Mouse (Mus musculus) CH12.LX (cell line): ENCODE data around the gene Kifc5b. TPM values are rescaled to one million over a fixed set of nuclear protein-coding genes. Genes with fewer than 3 reads are reported as not detected.

ENCODE experiments used
- DNase-seq: peaks from one replicate; pipeline ENCODE4 v3.0.0-alpha.2; 2013; ENCODE audit errors: extremely low read depth
- H3K27ac ChIP-seq: 2 replicates; pipeline ENCODE4 v1.5.1; 2012; ENCODE audit warnings: low read depth, mild to moderate bottlenecking, control low read depth, moderate library complexity; ENCODE audit not compliant: insufficient read depth
- H3K27me3 ChIP-seq: replicated peaks from 2 replicates; pipeline ENCODE3; 2012; ENCODE audit warnings: inconsistent platforms
- H3K36me3 ChIP-seq, 2 experiments: replicated peaks in 1 of 2; 2 replicates each; pipeline versions ENCODE3 to v1.6.1; 2012; ENCODE audit warnings: inconsistent platforms in 1 of 2, low read length in 1 of 2, mild to moderate bottlenecking in 1 of 2, mixed read lengths in 1 of 2, moderate library complexity in 1 of 2; ENCODE audit not compliant: control insufficient read depth in 1 of 2, insufficient read depth in 1 of 2
- H3K4me1 ChIP-seq, 2 experiments: 2 replicates each; pipeline ENCODE4 v1.6.1; 2012; ENCODE audit warnings: inconsistent platforms in 1 of 2, moderate library complexity in 1 of 2; ENCODE audit not compliant: insufficient read depth in 2 of 2, control insufficient read depth in 1 of 2
- H3K4me2 ChIP-seq: 2 replicates; pipeline ENCODE4 v1.6.1; 2012; ENCODE audit warnings: low read depth, mild to moderate bottlenecking, control low read depth; ENCODE audit not compliant: poor library complexity, insufficient read depth, severe bottlenecking
- H3K4me3 ChIP-seq, 3 experiments: fragments of 150-350 bp in 1 of 3; sonication (generic) in 1 of 3; replicated peaks in 1 of 3; 2 replicates each; pipeline versions ENCODE3 to v1.5.1; 2011 to 2012; ENCODE audit warnings: low read depth in 2 of 3, low read length in 2 of 3, mild to moderate bottlenecking in 2 of 3, moderate library complexity in 2 of 3, control low read depth in 1 of 3, improper control_type of control experiment in 1 of 3, inconsistent platforms in 1 of 3, mixed read lengths in 1 of 3; ENCODE audit not compliant: poor library complexity in 1 of 3
- H3K79me2 ChIP-seq: replicated peaks from 2 replicates; pipeline ENCODE4 v1.6.1; 2012; ENCODE audit warnings: mild to moderate bottlenecking, moderate library complexity; ENCODE audit not compliant: control insufficient read depth, poor library complexity, insufficient read depth, severe bottlenecking; ENCODE audit errors: extremely low read depth
- H3K9ac ChIP-seq: 2 replicates; pipeline ENCODE4 v1.6.1; 2012; ENCODE audit warnings: low read depth, mild to moderate bottlenecking, control low read depth, moderate library complexity; ENCODE audit not compliant: insufficient read depth
- H3K9me3 ChIP-seq: replicated peaks from 2 replicates; pipeline ENCODE3; 2012; ENCODE audit warnings: low read length, inconsistent platforms, mixed read lengths
- CHD1 ChIP-seq: IDR thresholded peaks from 2 replicates; pipeline ENCODE4 v1.6.1; 2012; ENCODE audit warnings: low read depth, low read length, improper control_type of control experiment, inconsistent platforms
- E2F4 ChIP-seq: IDR thresholded peaks from 2 replicates; pipeline ENCODE4 v1.6.1; 2011; ENCODE audit warnings: low read depth, low read length, improper control_type of control experiment; ENCODE audit not compliant: insufficient replicate concordance
- ELF1 ChIP-seq: IDR thresholded peaks from 2 replicates; pipeline ENCODE4 v1.6.1; 2014; ENCODE audit warnings: low read depth, mild to moderate bottlenecking, inconsistent platforms, low read length, improper control_type of control experiment
- EP300 ChIP-seq: IDR thresholded peaks from 2 replicates; pipeline ENCODE4 v1.6.1; 2011; ENCODE audit warnings: low read length, improper control_type of control experiment
- ETS1 ChIP-seq: conservative IDR thresholded peaks from 2 replicates; pipeline ENCODE4 v1.6.1; 2012; ENCODE audit warnings: low read depth, mild to moderate bottlenecking, inconsistent platforms, low read length, improper control_type of control experiment, moderate library complexity
- IRF4 ChIP-seq: IDR thresholded peaks from 2 replicates; pipeline ENCODE4 v1.6.1; 2014; ENCODE audit warnings: low read depth, mild to moderate bottlenecking, inconsistent platforms, low read length, improper control_type of control experiment
- JUND ChIP-seq: conservative IDR thresholded peaks from 2 replicates; pipeline ENCODE4 v1.6.1; 2011; ENCODE audit warnings: low read depth, low read length, improper control_type of control experiment
- MAFK ChIP-seq: IDR thresholded peaks from 2 replicates; pipeline ENCODE4 v1.6.1; 2011; ENCODE audit warnings: low read length, improper control_type of control experiment; ENCODE audit not compliant: insufficient replicate concordance
- MAX ChIP-seq: IDR thresholded peaks from 2 replicates; pipeline ENCODE4 v1.6.1; 2011; ENCODE audit warnings: low read length, improper control_type of control experiment
- MAZ ChIP-seq: IDR thresholded peaks from 2 replicates; pipeline ENCODE4 v1.6.1; 2012; ENCODE audit warnings: low read depth, mild to moderate bottlenecking, inconsistent platforms, low read length, improper control_type of control experiment, moderate library complexity
- NELFE ChIP-seq: IDR thresholded peaks from 2 replicates; pipeline ENCODE4 v1.6.1; 2011; ENCODE audit warnings: low read depth, low read length, improper control_type of control experiment
- POLR2A ChIP-seq: IDR thresholded peaks from 2 replicates; pipeline ENCODE4 v1.6.1; 2011; ENCODE audit warnings: low read depth, mild to moderate bottlenecking, improper control_type of control experiment, low read length
- SIN3A ChIP-seq: IDR thresholded peaks from 2 replicates; pipeline ENCODE4 v1.6.1; 2012; ENCODE audit warnings: low read length, improper control_type of control experiment, inconsistent platforms
- TBP ChIP-seq: conservative IDR thresholded peaks from 2 replicates; pipeline ENCODE4 v1.6.1; 2011; ENCODE audit warnings: low read depth, low read length, improper control_type of control experiment
- TCF12 ChIP-seq: IDR thresholded peaks from 2 replicates; pipeline ENCODE4 v1.6.1; 2014; ENCODE audit warnings: low read depth, mild to moderate bottlenecking, inconsistent platforms, low read length, improper control_type of control experiment
- UBTF ChIP-seq: IDR thresholded peaks from 2 replicates; pipeline ENCODE4 v1.6.1; 2012; ENCODE audit warnings: low read depth, mild to moderate bottlenecking, inconsistent platforms, low read length, improper control_type of control experiment, moderate library complexity
- USF1 ChIP-seq: IDR thresholded peaks from 2 replicates; pipeline ENCODE4 v1.6.1; 2014; ENCODE audit warnings: low read depth, mild to moderate bottlenecking, inconsistent platforms, low read length, improper control_type of control experiment
- USF2 ChIP-seq: conservative IDR thresholded peaks from 2 replicates; pipeline ENCODE4 v1.6.1; 2011; ENCODE audit warnings: low read depth, low read length, improper control_type of control experiment
- ZC3H11A ChIP-seq: IDR thresholded peaks from 2 replicates; pipeline ENCODE4 v1.6.1; 2012; ENCODE audit warnings: low read depth, mild to moderate bottlenecking, inconsistent platforms, low read length, improper control_type of control experiment
- ZKSCAN1 ChIP-seq: IDR thresholded peaks from 2 replicates; pipeline ENCODE4 v1.6.1; 2012; ENCODE audit warnings: low read depth, inconsistent platforms, low read length, improper control_type of control experiment, borderline replicate concordance
- ZMIZ1 ChIP-seq: IDR thresholded peaks from 2 replicates; pipeline ENCODE4 v1.6.1; 2012; ENCODE audit warnings: low read depth, mild to moderate bottlenecking, inconsistent platforms, low read length, improper control_type of control experiment
- ZNF384 ChIP-seq: IDR thresholded peaks from 2 replicates; pipeline ENCODE4 v1.6.1; 2012; ENCODE audit warnings: low read depth, low read length, improper control_type of control experiment, inconsistent platforms
- dilution Hi-C: fragments of 300-500 bp; cut with MboI; formaldehyde crosslinking; loops from 2 replicates; pipeline ENCODE4 v1.14.3; 2020; ENCODE audit warnings: low sequenced_read_pairs; ENCODE audit not compliant: extremely low pct_unique_long_range_greater_than_20kb, extremely low pct_ligation_motif_present
- in situ Hi-C: fragments of 300-500 bp; cut with MboI; formaldehyde crosslinking; loops from 3 replicates; pipeline ENCODE4 v1.14.3; 2019; ENCODE audit warnings: low sequenced_read_pairs, low pct_ligation_motif_present, low pct_unique_long_range_greater_than_20kb, mixed read lengths
- polyA plus RNA-seq: library from polyadenylated mRNA; unstranded; fragments of >175 nt; gene quantifications from 2 replicates; pipeline ENCODE4 v1.2.1, GENCODE M21; 2012; ENCODE audit warnings: low read depth; ENCODE audit not compliant: insufficient read length
- total RNA-seq, 2 experiments: library from RNA; depleted of rRNA; stranded (reverse); fragments of 300-350 nt in 1 of 2; fragments of >200 nt in 1 of 2; gene quantifications; 2 replicates each; pipeline ENCODE4 v1.2.3; 2012 to 2014

The Kifc5b gene
- total and polyA plus RNA-seq, 3 experiments: 12.1 to 26.9 (median 22.2) TPM

DNA sequence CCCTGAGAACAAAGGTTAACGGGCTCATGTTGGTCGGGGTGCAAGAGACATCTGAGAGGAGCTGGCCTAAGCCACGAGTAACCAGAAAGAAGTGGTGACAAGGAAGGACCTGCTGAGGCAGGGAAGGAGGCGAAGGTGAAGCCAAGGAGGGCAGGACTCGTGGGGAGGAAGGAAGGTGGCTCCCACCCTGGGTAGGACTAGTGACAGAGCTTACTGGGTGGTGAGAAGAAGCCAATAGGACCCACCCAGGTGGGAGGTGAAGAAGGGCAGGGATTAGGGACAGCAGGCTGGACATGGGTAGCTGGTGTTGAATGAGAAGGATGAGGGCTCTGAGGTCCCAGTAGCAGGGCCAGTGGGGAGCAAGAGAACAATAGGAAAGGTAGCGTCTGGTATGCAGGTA lies 36.3 kb downstream of the Kifc5b start:
- Histone ChIP-seq H3K4me3 (no peak overlapping the region), H3K79me2 (no peaks in the 10 kb centered on the region), H3K9ac (no peak overlapping the region), H3K4me2 (no peak overlapping the region), H3K27ac (no peak overlapping the region), H3K9me3 (no peaks in the 10 kb centered on the region), H3K27me3 (peaks cover 56% of the 10 kb centered on the region), H3K36me3 (peaks cover 0 to 8% of the 10 kb centered on the region in 2 experiments), H3K4me1 (peaks cover 3 to 5% of the 10 kb centered on the region in 2 experiments; a peak in 3 of 4 replicates)
- no peak for TF ChIP-seq USF2
- TF ChIP-seq MAX: no peak
- no peak for TF ChIP-seq POLR2A
- no peak for TF ChIP-seq ELF1
- TF ChIP-seq NELFE: no peak
- TF ChIP-seq UBTF: no peak
- in situ Hi-C loops: no loop called here
- dilution Hi-C loops: no loop called here
- no peak for DNase-seq

DNA sequence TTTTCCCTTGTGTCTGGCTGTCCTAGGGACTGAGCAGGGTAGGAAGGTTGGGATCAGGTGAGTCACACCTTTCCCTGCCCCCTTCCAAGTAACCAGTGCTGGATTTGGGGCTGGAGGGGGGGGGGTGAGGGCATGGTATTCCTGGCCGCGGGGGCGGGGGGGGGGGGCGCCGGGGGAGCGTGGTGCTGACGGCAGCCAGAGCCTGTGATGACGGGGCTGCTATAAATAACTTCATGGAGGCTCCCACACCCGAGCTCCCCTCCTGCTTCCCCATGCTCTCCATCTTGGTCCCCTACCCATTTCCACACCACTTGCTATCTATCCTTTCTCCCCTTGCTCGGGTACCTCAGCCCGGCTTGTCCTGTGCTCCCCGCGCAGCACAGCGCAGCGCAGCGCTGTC lies 36.8 kb downstream of the Kifc5b start:
- Histone ChIP-seq H3K36me3 (peaks cover 0 to 8% of the 10 kb centered on the region in 2 experiments), H3K27me3 (peaks cover 56% of the 10 kb centered on the region), H3K27ac (no peak overlapping the region), H3K4me1 (peaks cover 3 to 5% of the 10 kb centered on the region in 2 experiments; a peak in 3 of 4 replicates), H3K4me3 (no peak overlapping the region), H3K79me2 (no peaks in the 10 kb centered on the region)
- TF ChIP-seq ETS1 (no peak), JUND (no peak)
- TF ChIP-seq, all 38 proteins: peak for 0
- Histone ChIP-seq H3K9me3 (no peaks in the 10 kb centered on the region), H3K4me2 (no peak overlapping the region), H3K9ac (no peak overlapping the region)
- dilution Hi-C loops: no loop called here
- no peak for DNase-seq
- in situ Hi-C loops: no loop called here

DNA sequence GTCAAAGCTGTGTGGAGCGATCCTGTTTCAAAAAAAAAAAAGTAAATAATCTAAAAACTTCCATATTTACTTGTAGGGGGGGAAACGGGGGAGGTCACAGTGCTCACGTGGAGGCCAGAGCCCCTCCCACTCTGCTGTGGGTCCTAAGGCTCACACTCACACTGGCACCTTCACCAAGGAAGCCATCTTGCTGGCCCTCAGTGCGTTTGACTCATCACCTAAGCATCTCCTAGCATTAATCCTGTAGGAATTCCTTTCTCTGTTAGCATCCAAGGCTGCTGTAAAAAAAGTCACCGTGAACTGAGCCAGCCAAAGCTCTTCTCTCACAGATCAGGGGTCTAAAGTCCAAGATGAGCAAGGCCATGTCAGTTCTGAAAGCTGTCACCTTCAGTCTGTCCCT lies 39.4 kb downstream of the Kifc5b start:
- TF ChIP-seq USF1 (no peak), ELF1 (no peak), CHD1 (no peak), ETS1 (no peak), TCF12 (no peak), USF2 (no peak), ZNF384 (no peak), MAZ (no peak), E2F4 (no peak), ZMIZ1 (no peak), MAFK (no peak), IRF4 (no peak), ZC3H11A (no peak), UBTF (no peak), TBP (no peak), MAX (no peak), EP300 (no peak), SIN3A (no peak), ZKSCAN1 (no peak), NELFE (no peak)
- Histone ChIP-seq H3K27ac (no peak overlapping the region), H3K4me3 (no peak overlapping the region), H3K4me1 (no peaks in the 10 kb centered on the region), H3K27me3 (peaks cover 37% of the 10 kb centered on the region), H3K36me3 (peaks cover 3 to 17% of the 10 kb centered on the region in 2 experiments), H3K79me2 (no peaks in the 10 kb centered on the region), H3K9me3 (no peaks in the 10 kb centered on the region), H3K9ac (no peak overlapping the region), H3K4me2 (no peak overlapping the region)
- no peak for DNase-seq
- dilution Hi-C loops (no loop called here), in situ Hi-C loops (no loop called here)
